Mouse (Mus musculus) urinary bladder, adult 18-20 months (tissue): ENCODE data around the gene Trim46.
"Not testable (repeated sequence)": the region's sequence is repeated elsewhere in the genome, so short reads cannot be mapped to it uniquely, and the experiment has no call there.

ENCODE experiments used
- DNase-seq, 2 experiments: peaks; one replicate each; pipeline ENCODE4 v3.0.0; 2022; ENCODE audit warnings: low spot score in 2 of 2, mixed read lengths in 2 of 2

Gene Trim46

DNA sequence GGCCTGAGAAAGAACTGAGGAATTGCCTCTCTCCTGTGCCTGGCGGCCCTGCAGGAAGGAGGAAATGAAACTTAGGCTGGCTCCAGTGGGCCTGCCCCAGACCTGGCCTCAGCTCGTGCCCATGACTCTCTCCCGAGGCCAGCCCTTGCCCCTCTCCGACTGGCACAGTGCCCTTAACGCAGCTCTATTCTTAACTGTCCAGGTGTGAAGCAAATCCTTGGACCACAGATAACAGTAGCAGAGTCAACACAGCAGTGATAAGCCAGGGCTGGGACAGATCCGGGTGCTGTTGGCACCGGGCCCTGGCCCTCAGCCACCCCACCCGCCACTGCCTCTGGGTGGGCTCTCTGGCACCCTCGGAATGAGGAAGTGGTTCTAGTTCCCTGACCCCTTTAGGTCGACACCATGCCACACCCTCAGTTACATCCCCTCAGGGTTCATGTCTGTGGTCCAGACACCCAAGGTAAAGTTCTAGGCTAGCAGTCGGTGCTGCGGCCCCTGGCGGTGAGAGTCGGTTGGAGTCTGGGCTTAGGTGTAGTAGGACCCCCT is 12.5 kb downstream of the Trim46 start:
- no peak for DNase-seq

DNA sequence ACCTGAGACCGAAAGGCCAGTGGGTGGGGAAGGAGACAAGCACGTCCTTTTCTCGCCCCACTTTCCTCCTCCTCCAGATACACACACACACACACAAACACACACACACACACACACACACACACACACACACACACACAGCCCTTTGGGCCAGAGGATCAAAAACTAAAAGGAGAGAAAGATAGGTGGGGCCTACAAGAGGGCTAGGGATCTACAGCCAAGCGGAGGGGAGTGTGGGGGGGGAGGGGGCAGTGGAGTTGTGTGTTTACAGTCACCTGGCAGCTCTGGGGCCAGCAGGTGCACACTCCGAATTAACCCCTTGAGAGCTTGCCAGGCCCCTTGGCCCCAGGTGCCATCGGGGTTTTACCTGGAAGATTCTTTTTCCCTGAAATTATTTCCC is 13.5 kb downstream of the Trim46 start:
- DNase-seq: no peak

DNA sequence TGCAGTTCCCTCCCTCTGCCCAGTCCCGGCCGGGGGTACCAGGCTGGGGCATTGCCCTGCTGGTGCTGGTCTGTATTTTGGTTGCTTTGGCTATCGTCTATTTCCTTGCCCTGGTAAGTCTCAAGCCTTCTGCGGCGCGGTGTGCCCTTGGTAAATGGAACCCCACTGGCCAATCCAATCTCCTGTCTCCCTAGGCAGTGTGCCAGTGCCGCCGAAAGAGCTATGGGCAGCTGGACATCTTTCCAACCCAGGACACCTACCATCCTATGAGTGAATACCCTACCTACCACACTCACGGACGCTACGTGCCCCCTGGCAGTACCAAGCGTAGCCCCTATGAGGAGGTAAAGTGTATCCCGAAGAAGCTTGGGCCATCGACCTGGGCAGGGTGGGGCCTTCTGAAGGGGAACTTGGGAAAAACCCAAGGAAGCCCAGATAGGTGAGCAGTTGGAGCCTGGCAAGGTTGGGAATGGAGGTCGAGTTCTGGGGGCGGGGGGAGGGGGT is 14.3 kb downstream of the Trim46 start:
- no peak for DNase-seq

DNA sequence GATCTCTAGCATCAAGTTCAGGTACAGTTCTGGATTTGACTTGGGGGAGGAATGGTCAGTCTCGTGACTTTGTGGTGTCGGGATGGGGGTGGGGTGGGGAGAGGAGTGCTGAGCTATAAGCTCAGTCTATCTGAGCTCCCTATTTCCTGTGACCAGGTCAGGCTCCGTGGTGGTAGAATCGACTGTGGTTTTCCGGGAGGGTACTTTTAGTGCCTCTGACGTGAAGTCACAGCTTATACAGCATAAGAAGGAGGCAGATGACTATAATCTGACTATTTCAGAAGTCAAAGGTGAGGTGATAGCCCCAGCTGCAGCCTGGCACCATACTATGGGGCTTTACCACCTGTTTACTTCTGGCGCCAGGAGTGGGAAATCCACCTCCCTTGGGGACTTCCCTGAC is 14.8 kb downstream of the Trim46 start:
- DNase-seq: no peak

DNA sequence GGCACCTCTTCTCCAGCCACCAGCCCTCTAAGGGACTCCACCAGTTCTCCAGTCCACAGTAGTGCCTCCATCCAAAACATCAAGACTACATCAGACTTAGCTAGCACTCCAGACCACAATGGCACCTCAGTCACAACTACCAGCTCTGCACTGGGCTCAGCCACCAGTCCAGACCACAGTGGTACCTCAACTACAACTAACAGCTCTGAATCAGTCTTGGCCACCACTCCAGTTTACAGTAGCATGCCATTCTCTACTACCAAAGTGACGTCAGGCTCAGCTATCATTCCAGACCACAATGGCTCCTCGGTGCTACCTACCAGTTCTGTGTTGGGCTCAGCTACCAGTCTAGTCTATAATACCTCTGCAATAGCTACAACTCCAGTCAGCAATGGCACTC is 15.5 kb downstream of the Trim46 start:
- DNase-seq: no peak

DNA sequence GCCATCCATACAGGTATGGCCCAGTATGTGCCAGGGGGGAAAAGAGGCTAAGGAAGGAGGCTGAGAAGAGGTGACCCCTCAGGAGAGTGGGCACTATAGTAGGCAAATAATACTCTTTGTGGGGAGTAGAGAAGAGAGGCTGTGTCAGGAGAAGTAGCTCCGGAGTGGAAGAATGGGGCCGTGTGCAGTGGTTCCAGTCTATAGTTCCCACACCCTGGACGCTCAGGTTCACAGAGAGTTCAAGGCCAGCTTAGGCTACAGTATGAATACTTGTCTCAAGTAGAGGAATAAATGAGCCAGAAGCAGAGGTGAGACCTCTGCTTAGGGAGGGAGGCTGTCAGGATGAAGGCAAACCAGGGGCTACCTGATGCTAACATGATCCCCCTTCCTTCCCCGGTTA is 16.8 kb downstream of the Trim46 start:
- no peak for DNase-seq

DNA sequence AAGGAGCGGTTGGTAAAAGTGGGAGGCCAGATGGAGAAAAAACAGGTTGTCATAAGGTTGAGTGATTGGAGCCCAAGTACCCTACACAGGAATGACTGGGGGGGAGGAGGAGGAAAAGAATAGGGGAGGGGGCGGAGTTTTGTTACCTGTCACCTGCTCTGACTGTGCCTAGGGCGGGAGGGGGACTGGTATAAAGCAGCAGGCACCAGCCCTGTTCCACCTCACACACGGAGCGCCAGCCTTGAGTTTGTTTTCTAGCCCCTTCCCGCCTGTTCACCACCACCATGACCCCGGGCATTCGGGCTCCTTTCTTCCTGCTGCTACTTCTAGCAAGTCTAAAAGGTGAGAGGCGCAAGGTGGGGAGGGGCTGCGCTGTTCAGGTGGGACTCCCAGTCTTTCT is 17.3 kb downstream of the Trim46 start, which contains the start of gene Muc1:
TSS of gene Muc1 (plus strand) at position 222 of the 400 bp plus-strand sequence.
- DNase-seq: no peak

DNA sequence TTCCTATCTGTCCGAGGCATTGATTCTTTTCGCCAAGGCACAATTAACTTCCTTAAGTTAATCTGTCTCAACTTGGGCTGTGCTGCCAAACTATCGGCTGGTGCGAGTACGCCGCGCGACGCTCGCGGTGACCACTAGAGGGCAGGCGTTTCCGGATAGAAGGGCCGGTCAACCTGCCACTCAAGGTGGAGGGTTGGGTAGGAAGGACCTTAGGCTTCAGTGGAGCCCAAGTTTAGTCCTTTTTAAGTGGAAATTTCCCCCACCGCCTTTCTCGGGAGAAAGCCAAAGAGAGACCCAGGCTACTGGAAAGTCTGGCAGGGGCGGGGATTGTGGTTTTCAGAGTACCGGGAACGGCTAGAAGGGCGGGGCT is 17.9 kb downstream of the Trim46 start:
- peak; percentile 75 to 89 for DNase-seq

DNA sequence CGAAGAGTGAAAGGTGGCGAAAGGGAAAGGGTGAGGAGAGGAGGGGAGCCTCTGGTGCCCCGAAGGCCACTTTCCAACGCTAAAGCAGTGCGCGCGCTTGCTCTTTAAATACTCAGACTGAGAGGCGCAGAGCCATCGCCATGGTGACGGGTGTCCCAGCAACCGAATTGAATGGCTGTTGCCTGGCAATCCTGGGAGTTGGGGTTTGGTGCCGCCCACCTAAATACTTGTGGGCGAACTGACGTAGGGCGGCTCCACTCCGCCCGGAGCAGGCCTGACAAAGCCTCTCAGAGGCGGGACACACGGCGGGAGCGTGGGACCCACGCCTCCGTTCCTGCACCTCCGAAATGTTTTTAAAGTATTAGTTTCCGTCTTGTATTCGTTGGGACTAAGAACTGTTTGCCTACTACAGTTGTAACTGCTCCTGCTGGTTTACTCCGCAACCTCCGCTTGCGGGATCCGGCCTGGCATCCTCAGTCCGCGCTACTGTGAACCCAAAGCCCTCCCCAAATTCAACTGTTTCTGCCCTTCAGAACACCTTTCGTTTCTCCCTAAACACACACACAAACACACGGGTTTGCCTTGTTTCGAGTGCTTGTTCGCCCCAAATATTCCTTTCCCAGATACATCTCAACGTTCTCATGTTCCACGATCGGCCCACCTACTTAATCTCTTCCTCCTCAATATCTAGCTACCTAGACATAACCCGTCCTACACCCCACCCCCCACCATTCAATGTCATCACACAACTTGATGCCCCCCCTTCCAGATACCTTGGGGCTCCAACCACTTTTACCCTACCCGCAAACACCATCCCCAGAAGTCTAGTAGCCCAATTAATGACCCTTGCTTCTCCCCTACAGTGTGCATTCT is 18.6 kb downstream of the Trim46 start:
- DNase-seq: peak in 1 of 2 experiments; percentile 84

DNA sequence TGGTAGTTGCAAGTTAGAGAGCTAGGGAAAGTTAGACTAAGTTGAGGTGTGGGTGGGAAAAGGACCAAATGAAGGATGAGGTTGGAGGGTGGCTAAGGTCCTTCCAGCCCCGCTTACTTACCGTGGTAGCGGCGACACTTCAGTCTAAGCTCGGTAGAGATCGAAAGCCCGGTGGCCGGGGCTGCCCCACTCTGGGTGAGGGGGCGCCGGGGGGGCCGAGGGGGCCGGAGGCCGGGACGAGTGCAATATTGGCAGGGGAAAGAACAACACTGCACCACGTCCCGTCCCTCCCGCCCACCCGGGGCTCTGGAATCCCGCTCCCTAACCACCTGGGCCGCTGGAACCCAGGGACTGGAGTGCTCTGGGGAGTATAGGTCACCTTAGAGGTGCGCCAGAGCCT is 19.2 kb downstream of the Trim46 start, which contains the start of gene Mtx1:
TSS of gene Mtx1 (minus strand) at position 189 of the 400 bp plus-strand sequence.
- DNase-seq: no peak

DNA sequence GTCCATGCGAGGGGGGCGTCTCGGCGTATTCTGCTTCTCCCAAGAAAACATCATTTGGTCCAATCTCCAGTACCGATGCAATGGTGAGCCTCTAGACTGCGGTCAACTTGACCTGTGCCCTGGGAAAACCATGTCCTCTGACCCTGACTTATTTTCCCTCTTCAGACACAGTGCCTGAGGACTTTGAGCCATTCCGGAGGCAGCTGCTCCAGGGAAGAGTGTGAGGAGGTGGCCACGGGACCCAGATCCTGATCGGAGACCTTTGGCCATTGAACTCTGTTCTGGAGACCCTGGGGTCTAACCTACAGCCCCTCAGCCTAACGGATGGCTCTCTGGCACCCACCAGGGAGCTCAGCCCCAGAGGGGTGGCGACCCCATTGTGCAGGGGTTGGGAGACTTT is 19.7 kb downstream of the Trim46 start:
- no peak for DNase-seq

DNA sequence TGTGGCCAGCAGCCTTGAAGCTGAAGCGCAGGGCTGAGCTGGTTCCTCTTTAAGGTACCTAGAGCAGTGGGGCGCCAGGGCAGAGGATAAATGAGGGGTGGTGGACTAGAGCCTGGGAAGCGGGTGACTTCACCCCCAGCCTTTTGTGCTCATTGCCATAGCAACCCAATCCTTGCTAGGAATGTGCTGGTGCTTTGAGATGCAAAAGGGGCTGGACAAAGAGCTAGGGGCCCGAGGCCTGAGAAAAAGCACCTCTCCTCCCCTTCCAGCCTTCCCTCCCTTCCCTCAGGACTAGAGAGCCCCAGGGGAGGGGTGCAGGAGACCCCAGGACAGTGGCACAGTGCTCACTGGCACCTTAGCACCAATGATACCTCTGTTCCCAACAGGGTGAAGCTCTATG is 20.2 kb downstream of the Trim46 start:
- DNase-seq: no peak

DNA sequence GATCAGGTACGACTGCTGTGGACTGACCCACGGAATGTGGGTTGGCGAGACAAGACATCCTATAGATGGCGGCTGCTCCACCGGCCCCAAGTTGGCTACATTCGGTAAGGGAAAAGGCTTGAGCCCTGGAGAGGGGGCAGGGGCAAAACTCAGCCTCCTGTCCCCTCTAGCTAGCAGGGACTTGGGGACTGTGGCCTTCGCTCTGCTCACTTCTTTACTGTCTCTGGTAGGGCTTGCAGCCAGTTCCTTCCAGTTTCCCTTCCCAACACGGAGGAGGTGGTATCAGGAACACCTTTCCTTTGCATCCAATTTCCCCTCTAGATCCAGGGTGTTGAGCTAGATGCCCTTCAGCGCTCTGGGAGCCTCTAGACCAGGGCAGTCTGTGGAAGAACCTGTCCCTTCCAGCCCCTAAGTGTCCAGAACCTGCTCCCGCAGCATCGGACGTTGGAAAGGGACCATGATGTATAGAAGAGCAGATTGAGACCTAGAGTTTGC is 20.7 kb downstream of the Trim46 start:
- no peak for DNase-seq

DNA sequence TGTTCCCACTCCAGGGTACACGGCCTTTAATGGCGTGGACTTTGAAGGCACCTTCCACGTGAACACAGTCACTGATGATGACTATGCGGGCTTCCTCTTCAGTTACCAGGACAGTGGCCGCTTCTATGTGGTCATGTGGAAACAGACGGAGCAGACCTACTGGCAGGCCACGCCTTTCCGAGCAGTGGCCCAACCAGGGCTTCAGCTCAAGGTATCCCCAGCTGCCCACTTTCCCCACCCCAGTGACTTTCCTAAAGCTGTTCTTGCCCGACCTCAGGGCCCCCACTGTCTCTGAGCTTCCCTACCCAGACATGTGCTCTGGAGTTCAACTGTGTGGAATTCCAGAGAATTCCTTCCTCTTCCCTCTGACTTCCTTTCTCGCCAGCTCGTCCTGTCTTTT is 21.3 kb downstream of the Trim46 start:
- DNase-seq: no peak

DNA sequence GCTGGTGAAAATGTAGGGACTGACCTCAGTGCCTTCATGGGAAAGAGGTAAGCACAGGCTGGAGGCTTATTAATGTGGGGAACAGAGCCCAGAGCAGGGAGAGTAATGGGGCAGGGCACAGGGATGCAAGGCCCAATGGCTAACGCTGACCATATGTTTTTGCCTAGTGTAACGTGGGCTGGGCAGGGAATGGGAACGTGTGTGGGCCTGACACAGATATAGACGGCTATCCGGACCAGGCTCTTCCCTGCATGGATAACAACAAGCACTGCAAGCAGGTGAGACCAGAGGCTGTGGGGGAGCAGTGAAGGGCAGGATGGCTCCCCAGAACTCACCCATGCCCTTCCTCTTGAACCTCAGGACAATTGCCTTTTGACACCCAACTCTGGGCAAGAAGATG is 24.9 kb downstream of the Trim46 start:
- no peak for DNase-seq

DNA sequence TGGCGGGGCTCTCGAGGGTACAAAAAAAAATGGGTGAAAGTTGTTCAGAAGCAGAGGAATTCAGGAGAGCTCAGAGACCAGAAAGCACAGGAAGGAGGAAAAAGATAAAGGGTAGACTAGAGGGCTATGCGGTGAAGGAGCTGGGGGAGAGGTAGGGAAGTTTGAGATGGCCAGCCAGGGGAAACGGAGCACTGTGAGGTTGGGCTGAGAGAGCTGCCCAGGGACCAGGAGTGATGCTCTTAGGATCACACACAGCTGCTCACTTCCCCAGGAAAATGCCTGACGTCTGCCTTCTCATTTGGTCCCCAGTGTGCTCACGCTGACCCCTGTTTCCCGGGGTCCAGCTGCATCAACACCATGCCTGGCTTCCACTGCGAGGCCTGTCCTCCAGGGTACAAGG is 26.6 kb downstream of the Trim46 start:
- DNase-seq: no peak

DNA sequence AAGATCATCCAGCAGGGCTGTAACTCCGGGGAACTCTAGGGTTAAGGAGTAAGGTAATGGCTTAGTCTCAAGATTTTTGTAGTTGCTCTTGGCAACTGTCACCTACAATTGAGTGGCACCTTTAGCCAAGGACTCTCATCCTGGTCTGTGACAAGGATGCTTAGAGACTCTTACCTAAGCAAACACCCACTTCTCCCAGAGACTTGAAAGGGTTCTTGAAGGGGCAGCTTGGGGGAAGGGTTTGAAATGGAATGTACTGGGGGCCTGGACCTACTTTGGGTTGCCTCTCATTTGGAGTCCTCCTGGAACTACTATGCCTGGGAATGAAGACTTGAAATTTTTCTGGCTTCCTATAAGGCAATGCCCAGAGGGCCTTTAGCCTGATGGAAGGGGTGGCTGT is 27.8 kb downstream of the Trim46 start:
- no peak for DNase-seq

DNA sequence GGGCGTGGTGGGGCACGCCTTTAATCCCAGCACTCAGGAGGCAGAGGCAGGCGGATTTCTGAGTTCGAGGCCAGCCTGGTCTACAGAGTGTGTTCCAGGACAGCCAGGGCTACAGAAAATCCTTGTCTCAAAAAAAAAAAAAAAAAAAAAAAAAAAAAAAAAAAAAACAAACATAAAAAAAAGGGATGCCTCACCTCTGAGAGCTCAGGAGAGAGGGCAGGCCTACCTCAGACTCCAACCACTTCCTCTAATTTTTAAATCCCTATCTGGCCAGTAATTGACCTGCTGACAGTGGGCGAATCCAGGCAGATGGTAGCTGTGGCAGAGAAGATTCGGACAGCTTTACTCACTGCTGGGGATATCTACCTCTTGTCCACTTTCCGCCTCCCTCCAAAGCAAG is 29.7 kb downstream of the Trim46 start:
- DNase-seq: not testable (repeated sequence)

DNA sequence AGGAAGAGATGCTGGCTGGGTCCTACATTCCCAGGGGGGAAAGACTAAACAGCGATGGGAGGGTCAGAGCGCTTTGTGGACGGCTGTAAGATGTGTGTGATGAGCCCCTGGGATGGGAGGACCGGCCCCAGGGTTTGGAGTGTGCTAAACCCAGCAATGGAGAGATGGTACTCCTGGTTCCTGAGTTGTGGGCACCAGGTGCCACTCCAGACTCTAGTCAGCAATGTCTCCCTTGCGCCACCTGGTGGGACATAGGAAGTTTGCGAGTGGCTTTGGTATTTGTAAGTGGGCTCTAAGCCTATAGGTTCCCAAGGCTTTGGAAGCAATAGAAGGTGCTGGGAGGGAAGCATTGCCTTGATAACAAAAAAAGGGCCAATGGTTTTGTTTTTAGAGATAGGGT is 30.3 kb downstream of the Trim46 start:
- peak; percentile 65 to 75 for DNase-seq

DNA sequence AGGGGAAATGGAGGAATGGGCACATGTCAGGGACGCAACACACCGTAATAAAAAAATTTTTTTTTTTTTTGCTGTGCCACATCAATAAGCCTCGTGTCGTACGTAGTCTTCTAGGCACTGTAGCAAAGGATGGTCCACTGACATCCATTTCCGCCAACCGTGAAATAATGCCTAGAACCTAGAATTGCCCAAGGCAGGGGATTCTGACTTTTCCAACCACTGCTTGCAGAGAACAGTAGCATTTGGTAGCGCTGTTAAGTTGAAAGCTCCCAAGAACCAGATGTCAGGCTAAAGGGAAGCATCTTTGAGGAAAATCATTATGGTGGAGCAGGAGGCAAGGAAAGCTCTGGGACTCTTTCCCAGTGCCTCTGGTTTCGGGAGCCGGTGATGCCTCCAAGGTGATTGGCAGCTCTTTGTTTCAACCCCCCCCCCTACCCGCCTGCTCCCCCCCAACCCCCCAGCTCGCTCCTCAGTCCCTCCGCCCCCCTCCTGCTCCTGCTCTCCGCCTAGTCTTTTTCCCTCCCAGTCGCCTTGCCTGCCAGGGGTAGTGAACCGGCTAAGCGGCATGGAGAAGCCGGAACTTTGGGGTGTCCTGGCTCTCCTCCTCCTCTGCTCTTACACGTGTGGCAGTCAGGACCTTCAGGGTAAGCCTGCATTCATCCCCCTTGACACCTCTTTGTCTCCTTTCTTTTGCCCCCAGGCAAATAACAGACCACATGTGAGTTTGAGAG is 31.3 kb downstream of the Trim46 start, which contains the start of gene Thbs3:
TSS of gene Thbs3 (plus strand) at position 500 of the 731 bp plus-strand sequence.
- DNase-seq: no peak

DNA sequence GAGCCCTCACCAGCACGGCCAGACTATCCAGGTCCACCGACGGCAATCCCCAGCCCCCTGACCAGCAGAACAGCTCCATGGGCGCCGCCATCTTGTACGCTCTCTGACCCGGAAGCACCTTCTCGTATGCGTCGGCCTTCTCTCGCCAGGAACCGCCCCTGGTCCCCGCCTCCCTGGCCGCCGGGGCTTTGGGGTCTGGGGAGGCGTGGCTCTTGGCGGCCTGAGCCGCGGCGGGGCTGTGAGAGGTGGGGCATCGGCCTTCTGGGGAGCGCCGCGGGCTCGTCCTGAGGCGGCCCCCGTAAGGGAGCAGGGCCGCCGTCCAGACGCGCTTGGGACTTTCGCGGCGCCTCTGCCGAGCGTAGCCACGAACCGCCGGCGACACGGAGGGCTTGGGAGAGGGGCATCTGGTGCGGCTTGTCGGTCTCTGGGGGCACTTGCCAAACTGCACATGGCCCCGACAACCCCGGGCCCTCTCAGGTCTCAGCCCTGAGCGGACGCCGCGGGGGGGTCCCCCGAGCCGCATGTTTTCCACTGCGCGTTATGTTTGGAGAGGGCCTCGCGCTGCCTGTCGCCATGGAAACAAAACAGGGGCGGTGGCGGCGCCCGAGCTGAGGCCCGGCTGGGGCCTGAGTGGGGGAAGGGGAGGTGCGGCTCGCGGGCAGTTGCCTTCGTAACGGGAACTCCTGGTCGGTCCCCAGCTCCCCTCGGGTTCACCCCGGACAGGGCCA is 32.1 kb downstream of the Trim46 start:
- DNase-seq: peak; percentile 92

DNA sequence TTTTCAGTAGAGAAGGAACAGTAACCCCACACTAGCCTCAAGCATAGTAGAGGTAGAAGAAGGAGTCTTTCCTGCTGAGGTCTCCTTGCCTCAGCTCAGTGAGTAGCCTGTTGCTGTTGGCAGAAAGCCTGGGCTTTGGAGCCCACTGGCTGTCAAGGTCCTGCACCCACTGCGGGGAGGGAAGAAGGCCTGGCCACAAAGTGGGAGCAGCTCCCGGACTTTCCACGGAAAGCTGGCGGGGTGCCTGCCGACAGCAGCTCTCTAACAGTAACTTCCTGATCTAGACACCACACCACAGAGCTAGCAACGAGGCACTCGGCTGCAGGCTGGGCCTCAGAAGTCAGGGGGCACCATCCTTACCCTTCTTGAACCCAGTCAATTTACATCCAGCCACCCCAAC is 35.4 kb downstream of the Trim46 start:
- DNase-seq: no peak
